Mouse (Mus musculus): ENCODE data around the gene Ltv1.

- TF ChIP-seq CTCF (IDR thresholded peaks at IDR 0.05; ENCODE audit: control insufficient read depth, insufficient read depth, insufficient read length) (no peak), USF1 (IDR thresholded peaks at IDR 0.05; ENCODE audit: low read depth) (no peak)
Observed at GRCm38 (mm10) chr10:13222135-13222534, 29.2 kb upstream of the Ltv1 start.

Measured in C2C12 (cell line).